Mouse (Mus musculus): ENCODE measurements at regions not wholly inside any gene's neighbourhood (a gene's known extent, or its start where the extent isn't known, plus 50 kb on each side); places are given as distances from the start of the nearest gene placed in this dataset.

GRCm38 (mm10) chr1:124652872-124653271, 607.5 kb upstream of the Dpp10 start:
- DNase-seq: no peak

- DNase-seq: no peak
Measured at GRCm38 (mm10) chr1:124652251-124652861, 607.0 kb upstream of the Dpp10 start.

GRCm38 (mm10) chr1:124635246-124635768, 589.9 kb upstream of the Dpp10 start:
- DNase-seq: no peak

GRCm38 (mm10) chr1:124630084-124630483, 584.7 kb upstream of the Dpp10 start:
- DNase-seq: no peak

GRCm38 (mm10) chr1:124584620-124585019, 539.3 kb upstream of the Dpp10 start:
- DNase-seq: no peak

Data from adrenal gland, adult 2 months (tissue).